Mouse (Mus musculus): ENCODE data around the gene Gramd4. TPM values are rescaled to one million over a fixed set of nuclear protein-coding genes. Genes with fewer than 3 reads are reported as not detected.

Gene Gramd4
- polyA plus RNA-seq, 1 experiment from 2014 or later = 29.1 TPM

DNA sequence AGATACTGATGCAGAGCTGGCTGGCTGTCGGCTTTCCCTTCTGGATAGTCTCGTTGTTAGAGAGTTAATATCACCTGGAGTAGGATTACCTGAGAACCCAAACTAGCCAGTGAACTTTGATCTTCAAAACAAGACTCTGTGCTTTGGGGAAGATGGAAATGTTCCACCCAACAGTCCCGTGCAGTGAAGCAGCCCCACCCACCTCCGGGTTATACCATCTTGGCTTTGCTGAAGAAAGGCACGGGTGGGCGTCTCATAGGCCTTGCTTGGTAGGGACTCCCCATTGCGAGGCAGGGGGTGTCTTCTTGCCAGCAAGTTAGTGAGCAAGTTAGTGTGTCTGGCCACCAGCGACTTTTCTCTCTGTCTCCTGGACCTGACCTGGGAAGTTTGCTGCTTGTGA lies 18.9 kb downstream of the Gramd4 start:
- Histone ChIP-seq H3K9me3 (no peaks in the 10 kb centered on the region), H3K27me3 (0 out of 2 replicates have a peak, but pooled peaks cover 4% of the 10 kb centered on the region), H3K36me3 (no peaks in the 10 kb centered on the region), H3K27ac (replicated peaks) (no peak overlapping the region), H3K4me1 (peaks cover 10% of the 10 kb centered on the region; the same call in 1 of the 2 replicates), H3K4me2 (replicated peaks) (no peak overlapping the region), H3K9ac (replicated peaks) (no peak overlapping the region), H3K4me3 (no peak overlapping the region)
- 87% methylated on average over 8 of the region's 8 CpGs for WGBS
- no peak for ATAC-seq (ENCODE audit: low FRiP score, low read depth)

DNA sequence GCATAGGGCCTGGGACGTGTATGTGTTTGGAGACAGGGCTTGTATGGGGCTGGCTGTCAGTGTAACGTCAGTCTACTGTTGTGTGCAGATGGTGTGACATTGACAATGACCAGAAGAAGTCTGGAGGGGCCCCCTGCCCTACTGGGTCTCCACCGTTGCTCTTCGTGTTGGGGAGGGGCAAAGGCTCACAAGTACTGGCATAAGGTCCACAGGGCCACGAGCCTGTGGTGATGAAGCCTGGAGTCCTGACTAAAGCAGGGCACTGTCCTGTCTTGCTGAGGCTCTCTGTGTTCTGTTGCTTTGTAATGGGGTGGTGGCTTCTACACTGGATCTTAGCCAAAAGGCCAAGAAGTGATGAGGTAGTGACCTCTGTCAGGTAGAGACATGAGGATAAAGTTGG lies 20.4 kb downstream of the Gramd4 start:
- WGBS = 89% methylated on average over 5 of the region's 5 CpGs
- H3K27me3 ChIP-seq = 0 out of 2 replicates have a peak, but pooled peaks cover 4% of the 10 kb centered on the region
- H3K9me3 ChIP-seq = no peaks in the 10 kb centered on the region
- ATAC-seq (ENCODE audit: low FRiP score, low read depth) = no peak
- no peak overlapping the region for H3K4me3 ChIP-seq
- H3K4me1 ChIP-seq = peaks cover 20% of the 10 kb centered on the region
- H3K27ac ChIP-seq (replicated peaks) = no peak overlapping the region
- H3K36me3 ChIP-seq = no peaks in the 10 kb centered on the region
- no peak overlapping the region for H3K9ac ChIP-seq (replicated peaks)
- H3K4me2 ChIP-seq (replicated peaks) = no peak overlapping the region

DNA sequence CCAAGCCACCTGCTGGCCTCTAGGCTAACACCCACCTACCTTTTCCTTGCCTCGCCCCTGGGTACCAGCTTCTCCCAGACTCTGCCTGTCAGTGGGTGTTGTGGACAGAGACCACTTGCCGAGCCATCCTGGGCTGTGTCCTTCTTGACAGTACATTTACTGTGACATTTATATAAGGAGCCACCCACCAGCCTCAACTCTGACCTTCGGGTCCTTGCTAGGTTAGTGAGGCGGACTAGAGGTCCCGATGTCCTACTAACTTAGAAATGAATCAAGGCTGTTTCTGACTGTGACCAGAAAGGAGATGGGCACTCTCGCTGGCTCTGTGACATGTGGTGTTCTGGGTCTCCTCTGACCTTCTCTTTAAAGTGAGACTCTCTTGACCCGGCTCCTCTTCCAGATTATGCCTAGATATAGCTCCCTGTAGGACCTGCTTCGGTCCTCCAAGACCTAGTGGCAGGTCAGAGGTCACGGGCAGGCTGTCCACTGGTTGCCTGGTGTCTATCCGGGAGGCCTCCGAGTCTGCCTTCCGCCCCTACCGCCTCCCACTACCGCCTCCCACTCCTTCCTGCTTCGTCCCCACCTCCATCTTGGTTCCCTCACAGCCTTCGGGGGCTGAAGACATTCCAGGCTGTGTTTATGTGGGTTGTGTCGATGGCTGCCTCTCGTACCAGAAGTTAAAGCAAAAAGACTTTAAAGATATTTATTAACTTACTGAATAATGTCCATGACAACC lies 21.2 kb downstream of the Gramd4 start:
- WGBS = 75% methylated on average over 18 of the region's 18 CpGs
- H3K36me3 ChIP-seq = no peaks in the 10 kb centered on the region
- 0 out of 2 replicates have a peak, but pooled peaks cover 4% of the 10 kb centered on the region for H3K27me3 ChIP-seq
- no peak overlapping the region for H3K27ac ChIP-seq (replicated peaks)
- peaks cover 27% of the 10 kb centered on the region for H3K4me1 ChIP-seq
- H3K4me2 ChIP-seq (replicated peaks) = no peak overlapping the region
- no peak for ATAC-seq (ENCODE audit: low FRiP score, low read depth)
- H3K9me3 ChIP-seq = no peaks in the 10 kb centered on the region
- H3K4me3 ChIP-seq = no peak overlapping the region
- H3K9ac ChIP-seq (replicated peaks) = no peak overlapping the region

DNA sequence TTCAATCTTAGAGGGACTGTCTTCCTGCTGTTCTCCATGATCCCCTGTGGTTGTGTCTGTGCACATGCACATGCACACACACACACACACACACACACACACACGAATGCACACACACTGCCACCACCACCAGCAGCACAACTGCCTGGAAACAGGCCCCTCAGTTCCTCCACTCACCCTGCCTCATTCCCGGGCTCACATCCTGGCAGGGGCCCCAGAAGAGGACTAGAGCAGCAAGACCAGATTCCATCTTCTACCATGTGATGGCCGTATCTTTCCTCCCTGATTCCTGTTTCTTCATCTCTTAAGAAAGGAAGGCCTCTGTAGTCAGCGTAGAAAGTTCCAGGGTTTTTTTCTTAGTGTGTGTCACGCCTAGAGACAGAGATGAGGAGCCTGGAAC lies 22.0 kb downstream of the Gramd4 start:
- Histone ChIP-seq H3K4me2 (replicated peaks) (no peak overlapping the region), H3K4me1 (peaks cover 35% of the 10 kb centered on the region), H3K27ac (replicated peaks) (no peak overlapping the region), H3K9me3 (no peaks in the 10 kb centered on the region), H3K36me3 (no peaks in the 10 kb centered on the region), H3K9ac (replicated peaks) (no peak overlapping the region), H3K4me3 (no peak overlapping the region), H3K27me3 (0 out of 2 replicates have a peak, but pooled peaks cover 4% of the 10 kb centered on the region)
- 69% methylated on average over 5 of the region's 5 CpGs for WGBS
- no peak for ATAC-seq (ENCODE audit: low FRiP score, low read depth)

DNA sequence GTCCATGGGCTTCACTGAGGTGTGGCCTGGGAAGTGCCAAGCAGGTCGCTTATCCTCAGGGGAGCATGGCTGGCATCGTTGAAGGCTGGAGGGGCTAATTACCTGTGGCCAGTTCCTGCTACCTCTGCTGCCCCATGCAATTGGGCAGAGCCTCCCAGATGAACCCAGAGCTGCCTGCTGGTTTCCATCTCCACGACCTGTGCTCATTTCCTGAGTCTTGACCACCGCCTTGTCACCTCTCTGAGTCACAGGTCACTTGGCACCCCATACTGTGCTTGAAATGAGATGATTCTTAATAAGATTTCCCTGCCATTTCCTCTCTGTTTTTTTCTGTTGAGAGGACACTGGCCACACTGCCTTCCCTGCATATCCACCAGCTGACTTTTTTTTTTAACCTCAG lies 22.4 kb downstream of the Gramd4 start:
- 70% methylated on average over 4 of the region's 4 CpGs for WGBS
- peaks cover 39% of the 10 kb centered on the region for H3K4me1 ChIP-seq
- ATAC-seq (ENCODE audit: low FRiP score, low read depth) = no peak

DNA sequence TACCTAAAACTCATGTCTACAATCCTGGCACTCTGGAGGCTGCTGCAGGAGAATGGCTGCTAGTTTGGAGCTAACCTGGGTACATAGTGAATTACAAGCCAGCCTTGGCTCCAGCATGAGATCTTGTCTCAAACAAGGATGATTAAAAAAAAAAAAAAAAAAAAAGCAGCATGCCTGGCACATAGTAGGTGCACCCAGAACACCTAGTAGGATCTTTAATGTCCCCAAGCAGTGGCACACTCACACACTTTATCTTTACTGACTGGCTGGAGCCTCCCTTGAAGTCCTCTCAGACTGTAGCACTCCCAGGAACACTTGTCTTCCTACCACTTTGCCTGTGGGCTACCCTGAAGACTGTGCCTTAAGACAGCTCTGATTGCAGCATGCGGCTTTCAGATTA lies 22.9 kb downstream of the Gramd4 start:
- Histone ChIP-seq H3K4me3 (no peak overlapping the region), H3K9me3 (no peaks in the 10 kb centered on the region), H3K9ac (replicated peaks) (no peak overlapping the region), H3K4me2 (replicated peaks) (no peak overlapping the region), H3K27ac (replicated peaks) (no peak overlapping the region), H3K4me1 (peaks cover 45% of the 10 kb centered on the region), H3K27me3 (0 out of 2 replicates have a peak, but pooled peaks cover 4% of the 10 kb centered on the region), H3K36me3 (no peaks in the 10 kb centered on the region)
- 84% methylated on average over 1 of the region's 1 CpGs for WGBS
- ATAC-seq (ENCODE audit: low FRiP score, low read depth) = no peak

More for the DNA sequence above, 22.4 kb downstream of the Gramd4 start:
- Histone ChIP-seq H3K36me3 (no peaks in the 10 kb centered on the region), H3K9me3 (no peaks in the 10 kb centered on the region), H3K4me3 (no peak overlapping the region), H3K27ac (replicated peaks) (no peak overlapping the region), H3K9ac (replicated peaks) (no peak overlapping the region), H3K4me2 (replicated peaks) (no peak overlapping the region), H3K27me3 (0 out of 2 replicates have a peak, but pooled peaks cover 4% of the 10 kb centered on the region)

DNA sequence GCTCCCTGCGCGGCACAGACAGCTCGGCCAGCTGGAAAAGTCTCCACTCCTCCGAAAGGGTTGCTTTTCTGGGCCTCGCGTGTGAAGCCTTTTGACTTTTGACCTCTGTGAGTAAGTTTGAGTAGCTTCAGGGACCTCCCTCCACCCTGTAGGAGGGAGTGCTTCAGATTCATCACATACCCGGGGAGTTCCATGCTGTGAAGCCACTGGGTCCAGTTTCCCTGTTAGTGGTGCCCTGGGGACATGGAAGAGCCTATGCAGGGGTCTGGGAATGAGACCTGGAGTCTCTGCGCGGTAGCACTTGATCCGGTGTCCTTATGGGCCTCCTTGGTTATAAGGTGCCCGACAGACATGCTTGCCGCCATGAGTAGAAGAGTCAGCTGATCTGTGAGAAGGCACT lies 24.2 kb downstream of the Gramd4 start:
- WGBS = 42% methylated on average over 12 of the region's 12 CpGs
- H3K27me3 ChIP-seq = 0 out of 2 replicates have a peak, but pooled peaks cover 4% of the 10 kb centered on the region
- H3K9me3 ChIP-seq = no peaks in the 10 kb centered on the region
- H3K4me2 ChIP-seq (replicated peaks) = no peak overlapping the region
- H3K4me3 ChIP-seq = no peak overlapping the region
- no peak overlapping the region for H3K9ac ChIP-seq (replicated peaks)
- ATAC-seq (ENCODE audit: low FRiP score, low read depth) = no peak
- H3K4me1 ChIP-seq = peaks cover 57% of the 10 kb centered on the region
- H3K27ac ChIP-seq (replicated peaks) = no peak overlapping the region
- H3K36me3 ChIP-seq = no peaks in the 10 kb centered on the region

DNA sequence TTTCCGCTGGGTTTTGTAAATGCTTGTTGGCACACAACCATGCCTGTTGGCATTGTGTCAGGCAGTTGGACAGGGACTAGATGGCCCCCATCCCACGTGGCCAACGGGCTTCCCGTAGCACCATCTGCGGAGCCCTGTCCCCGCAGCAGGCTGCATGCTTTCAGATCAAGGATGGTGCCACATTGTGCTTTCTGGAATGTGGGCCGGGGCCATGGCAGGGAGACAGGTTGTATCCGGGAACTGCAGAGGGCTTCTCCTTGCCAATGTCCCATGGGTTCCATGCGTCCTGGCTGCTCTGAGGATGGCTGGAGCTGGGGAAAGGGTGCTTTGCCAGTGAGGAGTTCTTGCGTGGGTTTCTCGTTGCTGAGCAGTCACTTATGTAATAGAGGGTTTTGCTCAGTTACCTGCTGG lies 25.1 kb downstream of the Gramd4 start:
- Histone ChIP-seq H3K4me1 (peaks cover 66% of the 10 kb centered on the region), H3K36me3 (no peaks in the 10 kb centered on the region), H3K4me3 (no peak overlapping the region), H3K4me2 (replicated peaks) (no peak overlapping the region), H3K27ac (replicated peaks) (no peak overlapping the region), H3K9me3 (no peaks in the 10 kb centered on the region), H3K9ac (replicated peaks) (no peak overlapping the region), H3K27me3 (0 out of 2 replicates have a peak, but pooled peaks cover 4% of the 10 kb centered on the region)
- ATAC-seq (ENCODE audit: low FRiP score, low read depth) = no peak
- 90% methylated on average over 11 of the region's 11 CpGs for WGBS

DNA sequence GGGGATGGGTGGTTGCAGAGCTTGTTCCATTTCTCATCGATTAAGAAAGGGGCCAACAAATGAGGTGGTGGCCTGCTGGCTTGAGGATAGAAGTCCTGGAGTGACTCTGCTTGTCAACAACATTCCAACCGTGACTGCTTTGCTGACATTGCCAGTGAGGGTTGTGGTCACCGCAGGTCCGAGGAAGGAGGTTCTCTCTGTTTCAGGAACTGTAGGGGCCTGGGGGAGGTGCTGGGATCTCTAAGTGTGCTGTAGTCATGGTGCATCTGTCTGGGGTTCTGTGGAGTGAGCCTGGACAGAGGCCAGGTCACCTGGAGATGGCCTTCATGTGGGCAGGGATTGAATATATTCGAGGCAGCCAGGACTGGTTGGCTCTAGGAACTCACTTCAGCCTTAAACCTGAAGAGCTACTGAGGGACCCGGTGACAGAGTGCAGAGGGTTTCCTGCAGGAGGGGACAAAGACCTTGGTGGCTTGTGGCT lies 25.8 kb downstream of the Gramd4 start:
- ATAC-seq (ENCODE audit: low FRiP score, low read depth) = no peak
- Histone ChIP-seq H3K4me1 (peaks cover 74% of the 10 kb centered on the region), H3K27ac (replicated peaks) (no peak overlapping the region), H3K36me3 (no peaks in the 10 kb centered on the region), H3K4me3 (no peak overlapping the region), H3K27me3 (0 out of 2 replicates have a peak, but pooled peaks cover 4% of the 10 kb centered on the region), H3K9ac (replicated peaks) (0 out of 2 replicates have a peak overlapping the region, but pooled peaks have one; percentile 2), H3K9me3 (no peaks in the 10 kb centered on the region), H3K4me2 (replicated peaks) (no peak overlapping the region)
- WGBS = 43% methylated on average over 6 of the region's 6 CpGs

DNA sequence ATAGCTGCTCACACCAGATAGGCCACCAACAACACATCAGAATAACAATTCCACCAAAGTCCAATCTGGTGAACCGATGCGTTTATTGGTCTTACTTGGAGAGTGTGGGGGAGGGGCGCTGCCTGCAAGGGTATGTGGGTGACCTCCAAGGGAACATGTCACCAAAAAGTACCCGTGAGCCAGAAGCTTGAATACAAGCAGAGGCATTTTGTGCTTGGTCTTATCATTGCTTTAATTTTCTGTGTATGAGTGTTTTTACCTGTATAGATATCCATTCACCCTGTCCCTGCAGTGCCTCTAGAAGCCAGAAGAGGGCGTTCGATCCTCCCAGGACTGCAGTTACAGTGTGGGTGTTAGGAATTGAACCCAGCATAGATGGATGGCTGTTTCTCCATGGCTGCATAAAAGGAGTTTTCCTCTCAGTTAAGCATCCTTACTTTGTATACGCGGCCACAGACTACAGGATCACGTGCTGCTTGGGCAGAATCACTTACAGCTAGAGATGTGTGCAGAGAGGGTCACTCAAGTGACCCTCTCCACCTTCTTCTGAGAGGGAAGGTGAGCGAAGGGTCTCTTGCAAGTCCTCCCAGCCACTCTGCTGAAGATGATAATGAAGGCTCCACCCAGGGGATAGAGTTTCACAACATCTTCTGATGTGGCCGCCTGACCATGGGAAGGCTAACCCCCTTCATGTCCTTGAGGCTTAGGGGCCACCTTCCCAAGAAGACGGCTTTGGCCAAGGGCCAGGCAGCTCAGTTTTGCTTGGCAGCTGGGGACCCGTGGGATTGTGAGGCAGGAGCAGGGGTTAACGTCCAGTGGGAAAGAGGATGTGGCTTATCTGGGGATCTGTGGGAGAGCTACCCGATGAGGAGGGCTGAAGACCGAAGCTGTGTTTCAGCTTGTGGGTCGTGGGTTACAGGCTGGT lies 28.1 kb downstream of the Gramd4 start:
- ATAC-seq (ENCODE audit: low FRiP score, low read depth) = peak; percentile 60
- H3K4me3 ChIP-seq = no peak overlapping the region
- no peaks in the 10 kb centered on the region for H3K27me3 ChIP-seq
- WGBS = 30% methylated on average over 17 of the region's 17 CpGs
- H3K27ac ChIP-seq (replicated peaks) = peak overlapping the region; percentile 87
- peak overlapping the region; percentile 9; the same call in 1 of the 2 replicates for H3K4me2 ChIP-seq (replicated peaks)
- H3K36me3 ChIP-seq = no peaks in the 10 kb centered on the region
- no peaks in the 10 kb centered on the region for H3K9me3 ChIP-seq
- no peak overlapping the region for H3K9ac ChIP-seq (replicated peaks)
- peaks cover 85% of the 10 kb centered on the region for H3K4me1 ChIP-seq

DNA sequence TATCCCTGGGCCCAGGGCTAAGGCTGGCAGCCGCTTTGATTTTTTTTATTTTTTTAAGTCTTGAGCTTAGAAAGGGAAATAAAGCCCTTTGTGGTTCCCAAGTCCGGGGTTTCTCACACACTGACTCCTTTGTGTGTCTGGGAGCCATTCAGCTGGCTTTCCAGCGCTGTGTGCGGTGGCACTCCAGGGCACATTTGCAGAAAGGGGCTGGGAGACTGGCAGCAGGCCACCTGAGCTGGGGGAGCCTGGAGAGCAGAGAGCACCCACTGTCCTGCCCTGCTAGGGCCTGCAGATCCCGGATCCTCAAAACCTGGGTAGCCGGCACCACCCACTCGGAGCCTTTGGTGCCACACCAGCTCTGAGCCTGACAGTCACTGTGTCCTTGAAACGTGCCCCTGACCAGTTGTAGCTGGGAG lies 28.8 kb downstream of the Gramd4 start:
- ATAC-seq (ENCODE audit: low FRiP score, low read depth) = peak; percentile 55
- no peaks in the 10 kb centered on the region for H3K27me3 ChIP-seq
- no peaks in the 10 kb centered on the region for H3K36me3 ChIP-seq
- H3K9ac ChIP-seq (replicated peaks) = no peak overlapping the region; the same call in 1 of the 2 replicates
- H3K4me1 ChIP-seq = peaks cover 80% of the 10 kb centered on the region
- no peak overlapping the region for H3K4me3 ChIP-seq
- H3K27ac ChIP-seq (replicated peaks) = peak overlapping the region; percentile 87
- H3K4me2 ChIP-seq (replicated peaks) = 0 out of 2 replicates have a peak overlapping the region, but pooled peaks have one; percentile 9
- no peaks in the 10 kb centered on the region for H3K9me3 ChIP-seq
- WGBS = 37% methylated on average over 8 of the region's 8 CpGs

Data from midbrain, embryonic 12.5 days (tissue).